Mouse (Mus musculus): Measurements from ENCODE around the gene Bfsp1.
A peak's percentile ranks its signal among the peaks of the same experiment; 100 is the strongest.

Bfsp1 gene

GRCm38 (mm10) chr2:143853447-143853846 is 9.5 kb downstream of the Bfsp1 start:
- DNase-seq (ENCODE audit: low read depth), result no peak

- no peak for DNase-seq (ENCODE audit: low read depth)
Measured at GRCm38 (mm10) chr2:143852295-143853275, 10.4 kb downstream of the Bfsp1 start.

DNA sequence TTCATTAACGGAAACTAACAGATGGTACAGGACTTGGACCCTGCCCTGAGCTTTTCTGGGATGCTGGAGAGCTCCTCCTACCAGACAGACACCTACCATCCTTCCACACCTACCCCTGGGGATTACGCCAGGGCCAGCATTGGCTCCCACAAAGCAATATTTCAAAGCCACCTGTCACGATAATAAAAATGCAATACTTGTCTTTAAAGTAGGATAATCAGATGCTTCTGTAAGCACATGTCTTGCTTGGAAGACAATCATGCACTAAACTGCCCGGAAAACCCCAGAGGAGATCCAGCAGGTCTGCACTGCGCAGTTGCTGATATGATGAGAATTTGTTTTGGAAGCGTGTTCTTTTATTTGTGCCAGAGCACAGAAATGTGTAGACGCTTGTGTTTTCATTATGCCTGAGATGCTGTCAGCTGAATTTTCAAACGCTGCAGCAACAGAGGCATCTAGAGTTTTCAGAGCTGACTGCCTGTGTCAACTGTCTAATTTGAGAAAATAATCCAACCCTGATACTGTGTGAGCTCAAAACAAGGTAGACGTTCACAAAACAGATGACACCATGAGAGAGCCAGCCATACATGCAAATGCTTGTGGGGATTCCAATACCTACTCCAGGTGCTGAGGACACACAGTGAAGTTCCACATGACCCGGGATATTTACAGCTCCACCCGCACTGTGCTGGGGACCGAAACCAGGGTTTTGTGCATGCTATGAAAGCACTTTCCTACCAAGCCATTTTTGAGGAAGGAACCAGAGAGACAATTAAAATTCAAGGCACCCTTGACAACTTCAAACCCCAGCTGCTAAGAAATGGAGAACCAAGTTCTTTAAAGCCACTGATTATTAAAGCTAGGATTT is 11.4 kb downstream of the Bfsp1 start:
- DNase-seq (ENCODE audit: low read depth), result no peak

GRCm38 (mm10) chr2:143847291-143847690 is 15.7 kb downstream of the Bfsp1 start:
- DNase-seq (ENCODE audit: low read depth), result no peak

GRCm38 (mm10) chr2:143846799-143847198 is 16.2 kb downstream of the Bfsp1 start:
- DNase-seq (ENCODE audit: low read depth), result no peak

GRCm38 (mm10) chr2:143844779-143845178 is 18.2 kb downstream of the Bfsp1 start:
- no peak for DNase-seq (ENCODE audit: low read depth)

DNA sequence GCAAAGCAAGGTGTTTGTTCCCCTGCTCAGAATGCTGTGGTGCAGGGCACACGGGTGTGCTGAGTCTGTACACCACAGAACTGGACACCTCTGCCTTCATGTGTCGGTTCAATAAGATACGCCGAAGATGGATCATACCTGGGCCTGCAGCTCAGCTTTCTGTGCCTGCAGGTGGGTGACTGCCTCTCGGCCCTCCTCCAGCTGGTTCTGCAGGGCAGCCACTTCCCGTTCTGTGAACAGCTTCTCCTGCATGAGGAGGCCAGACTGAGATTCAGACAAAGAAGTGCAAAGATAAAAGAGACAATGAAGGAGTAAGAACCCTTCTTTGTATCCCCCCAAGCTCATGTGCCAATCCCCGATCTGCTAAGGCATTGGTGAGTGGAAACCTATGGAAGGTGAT is 21.4 kb downstream of the Bfsp1 start:
- DNase-seq (ENCODE audit: low read depth), result no peak

DNA sequence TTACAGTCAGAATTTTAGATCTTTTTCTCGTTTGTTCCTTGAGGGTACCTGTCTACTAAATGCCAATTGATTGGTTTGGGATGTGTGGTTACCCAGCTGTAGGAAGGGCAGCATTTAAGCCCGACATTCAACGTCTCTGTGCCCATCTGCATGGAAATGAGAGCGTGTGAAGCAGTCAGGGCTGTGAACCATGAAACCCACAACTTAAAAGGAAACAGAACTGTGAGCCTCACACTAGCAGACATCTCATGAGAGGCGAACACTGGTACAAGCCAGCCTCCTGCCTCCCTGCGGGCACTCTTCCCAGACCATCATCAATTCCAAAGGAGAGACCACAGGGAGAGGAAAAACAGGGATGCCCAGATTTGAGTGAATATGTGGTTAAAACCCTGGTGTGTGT is 22.1 kb downstream of the Bfsp1 start:
- DNase-seq (ENCODE audit: low read depth), result no peak

- DNase-seq (ENCODE audit: low read depth), result peak; percentile 75
Measured at GRCm38 (mm10) chr2:143839458-143839857, 23.5 kb downstream of the Bfsp1 start.

- peak; percentile 59 for DNase-seq (ENCODE audit: low read depth)
Measured at GRCm38 (mm10) chr2:143838698-143839097, 24.3 kb downstream of the Bfsp1 start.

DNA sequence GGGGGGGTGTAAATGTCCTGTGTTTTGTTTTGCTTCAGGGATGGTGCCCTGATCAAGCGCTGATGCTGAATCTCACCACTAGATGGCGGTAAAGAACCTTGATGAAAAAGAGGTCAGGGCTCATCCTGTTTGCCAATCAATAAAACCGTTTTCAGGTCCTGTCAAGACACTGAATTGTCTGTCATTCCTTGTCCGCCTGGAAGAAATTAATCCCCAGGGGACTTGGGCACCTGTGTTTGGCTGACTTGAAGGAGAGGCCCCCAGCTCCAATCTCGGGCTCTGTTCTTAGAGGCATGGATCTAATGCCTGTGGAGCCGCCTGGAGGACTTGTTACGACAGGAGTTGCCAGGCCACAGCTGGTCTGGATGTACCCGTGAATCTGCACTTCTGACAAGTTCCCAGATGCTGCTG is 25.7 kb downstream of the Bfsp1 start:
- peak; percentile 91 for DNase-seq (ENCODE audit: low read depth)

- DNase-seq (ENCODE audit: low read depth), result no peak
Measured at GRCm38 (mm10) chr2:143835820-143836219, 27.2 kb downstream of the Bfsp1 start.

DNA sequence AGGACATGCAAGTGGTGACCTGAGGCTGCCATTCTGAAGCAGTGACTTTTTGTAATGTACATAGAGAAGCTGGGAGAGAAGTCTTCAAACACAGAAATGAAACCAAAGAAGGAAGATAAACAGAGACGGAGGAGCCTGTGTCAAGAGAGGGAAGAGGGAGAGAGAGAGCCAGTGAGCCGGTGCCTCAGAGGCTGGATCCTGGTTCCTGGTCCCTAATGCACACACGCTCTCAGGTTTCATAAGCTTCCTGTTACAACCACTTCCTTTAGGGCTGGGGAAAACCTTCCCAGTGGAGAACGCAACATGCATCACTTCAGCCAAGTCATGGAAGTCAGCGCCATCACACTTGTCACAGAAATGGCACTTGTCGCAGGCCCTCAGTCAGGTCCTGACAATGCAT is 28.9 kb downstream of the Bfsp1 start:
- no peak for DNase-seq (ENCODE audit: low read depth)

- DNase-seq (ENCODE audit: low read depth), result no peak
Measured at GRCm38 (mm10) chr2:143832721-143833120, 30.3 kb downstream of the Bfsp1 start.

- DNase-seq (ENCODE audit: low read depth), result no peak
Measured at GRCm38 (mm10) chr2:143831645-143832044, 31.3 kb downstream of the Bfsp1 start.

- DNase-seq (ENCODE audit: low read depth), result no peak
Measured at GRCm38 (mm10) chr2:143813461-143813860, 49.5 kb downstream of the Bfsp1 start.

DNA sequence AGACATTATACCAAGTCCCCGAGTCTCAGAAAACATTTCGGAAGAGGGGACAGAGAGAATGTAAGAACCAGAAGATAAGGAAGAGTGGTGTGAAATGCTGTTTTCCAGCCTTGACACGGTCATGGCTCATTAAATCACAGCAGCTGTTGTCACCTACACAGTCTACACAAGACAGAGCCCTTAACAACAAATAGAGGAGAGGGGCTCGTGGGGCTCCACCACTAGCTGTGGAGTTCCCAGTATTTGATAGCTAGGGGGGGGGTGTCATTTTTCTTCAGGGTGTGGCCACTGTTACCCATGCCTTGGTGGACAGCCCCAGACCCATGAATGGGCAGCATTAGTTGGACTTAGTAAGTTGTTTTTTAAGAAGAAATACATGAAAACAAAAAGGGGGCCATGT is 50.7 kb downstream of the Bfsp1 start:
- DNase-seq (ENCODE audit: low read depth), result no peak

DNA sequence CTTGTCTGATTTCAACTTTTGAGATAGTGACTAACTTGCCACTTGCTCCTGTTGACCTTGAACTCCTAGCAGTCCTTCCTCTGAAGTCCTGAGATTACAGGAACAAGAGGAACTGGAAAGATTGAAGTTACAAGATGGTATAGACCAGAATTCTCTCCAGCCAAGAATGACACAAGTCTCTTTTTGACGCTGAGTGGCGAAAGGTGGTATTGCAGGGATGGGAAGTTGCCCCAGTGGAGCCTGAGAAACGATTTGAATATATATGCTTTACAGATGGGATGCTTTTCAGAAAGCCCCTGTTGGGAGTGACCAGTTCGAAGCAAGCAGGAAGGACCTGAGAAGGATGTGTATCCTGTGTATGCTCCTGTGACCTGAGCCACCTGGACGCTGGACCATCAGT is 54.2 kb downstream of the Bfsp1 start:
- DNase-seq (ENCODE audit: low read depth), result no peak

DNA sequence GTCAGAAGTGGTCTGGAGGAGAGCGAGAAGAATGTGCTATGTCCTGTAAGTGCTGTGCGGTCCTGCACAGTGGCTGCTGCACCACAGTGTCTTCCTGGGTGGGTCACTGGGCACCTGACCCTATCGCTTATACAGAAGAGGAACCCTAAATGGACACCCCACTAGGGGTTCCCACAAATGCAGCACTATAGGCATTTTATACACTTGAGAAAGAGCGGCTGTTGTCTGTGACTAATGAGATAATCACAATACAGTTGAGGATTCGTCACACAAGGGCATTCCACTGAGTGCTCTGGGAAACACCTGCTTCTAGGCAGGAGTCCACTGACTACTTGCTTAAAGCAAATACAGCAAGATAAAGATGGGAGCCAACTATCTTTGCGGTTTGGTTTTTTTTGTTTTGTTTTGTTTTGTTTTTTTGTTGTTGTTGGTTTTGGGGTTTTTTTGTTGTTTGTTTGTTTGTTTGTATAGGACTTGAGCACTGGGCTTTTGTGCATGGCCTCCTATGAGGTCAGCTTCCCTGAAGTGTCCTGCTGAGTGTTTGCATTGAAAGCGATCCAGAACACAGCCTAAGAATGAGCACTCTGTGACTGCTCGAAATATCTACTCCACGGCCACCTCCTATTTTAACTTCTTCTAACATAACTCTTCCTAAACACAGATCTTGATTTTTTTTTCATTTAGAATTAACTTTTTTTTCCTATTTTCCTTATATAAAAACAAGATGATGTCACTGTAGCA is 55.9 kb downstream of the Bfsp1 start:
- no peak for DNase-seq (ENCODE audit: low read depth)

- no peak for DNase-seq (ENCODE audit: low read depth)
Measured at GRCm38 (mm10) chr2:143806140-143806923, 56.6 kb downstream of the Bfsp1 start.

DNA sequence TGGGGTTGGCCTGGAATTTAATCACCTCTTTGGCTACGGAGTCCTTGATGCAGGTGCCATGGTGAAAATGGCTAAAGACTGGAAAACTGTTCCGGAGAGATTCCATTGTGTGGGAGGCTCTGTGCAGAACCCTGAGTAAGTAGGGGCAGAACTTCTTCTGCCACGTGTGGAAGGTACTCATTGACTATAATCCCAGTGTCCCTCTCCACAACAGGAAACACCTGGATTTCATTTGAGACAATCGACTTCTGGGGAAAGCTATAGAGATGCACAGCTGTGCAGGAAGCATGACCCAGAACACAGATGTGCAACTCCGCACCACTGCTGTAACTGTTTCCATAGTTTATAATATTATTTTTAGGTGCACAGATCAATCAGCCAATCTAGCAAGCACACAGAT is 61.9 kb downstream of the Bfsp1 start:
- DNase-seq (ENCODE audit: low read depth), result no peak
